Comparison of ENCODE assay signal across 30 mouse cellular contexts in genomic region chr15:70641051-70641552, GRCm38 (mm10).
"Had no signal": no experiment of that assay in that cellular context is flagged by ENCODE, and none has a peak within 500 bp of the region (broad histone marks: within the 10 kb centered on the region; RNA-seq: fewer than 3 reads in every experiment).

No protein-coding gene starts in this region.

- ATAC-seq: liver, embryonic 12.5 days; liver, postnatal 0 days; lung, postnatal 0 days; midbrain, embryonic 15.5 days; midbrain, embryonic 16.5 days had no signal

- H3K36me3 ChIP-seq: limb, embryonic 10.5 days; limb, embryonic 12.5 days; limb, embryonic 13.5 days; limb, embryonic 15.5 days; liver, embryonic 12.5 days; liver, embryonic 13.5 days; liver, embryonic 15.5 days; lung, embryonic 15.5 days; midbrain, embryonic 10.5 days; midbrain, embryonic 12.5 days; midbrain, embryonic 15.5 days had no signal

- H3K4me2 ChIP-seq: limb, embryonic 12.5 days; limb, embryonic 13.5 days; limb, embryonic 15.5 days; liver, embryonic 11.5 days; liver, embryonic 12.5 days; liver, embryonic 13.5 days; liver, embryonic 15.5 days; lung, embryonic 14.5 days; lung, embryonic 15.5 days; midbrain, embryonic 11.5 days; midbrain, embryonic 12.5 days; midbrain, embryonic 15.5 days had no signal

- H3K4me1 ChIP-seq: limb, embryonic 10.5 days; limb, embryonic 12.5 days; limb, embryonic 13.5 days; limb, embryonic 15.5 days; liver, embryonic 12.5 days; liver, embryonic 13.5 days; liver, embryonic 15.5 days; lung, embryonic 15.5 days; megakaryocyte, embryonic 14.5 days; midbrain, embryonic 10.5 days; midbrain, embryonic 15.5 days had no signal

- H3K9me3 ChIP-seq: limb, embryonic 10.5 days; limb, embryonic 12.5 days; limb, embryonic 13.5 days; limb, embryonic 15.5 days; liver, embryonic 12.5 days; liver, embryonic 13.5 days; liver, embryonic 15.5 days; lung, embryonic 15.5 days; megakaryocyte, embryonic 14.5 days; midbrain, embryonic 10.5 days; midbrain, embryonic 12.5 days; midbrain, embryonic 15.5 days had no signal

- DNase-seq: left cerebral cortex, postnatal 4 days; liver; liver, embryonic 13.5 days; liver, postnatal 0 days; lung, adult 18-20 months; lung, adult 2 months; lung, embryonic 14.5 days; lung, postnatal 10 days; lung, postnatal 14 days; lung, postnatal 36 days; lung, postnatal 4 days; midbrain, embryonic 14.5 days had no signal

- H3K9ac ChIP-seq: limb, embryonic 12.5 days; limb, embryonic 13.5 days; limb, embryonic 15.5 days; liver, embryonic 12.5 days; liver, embryonic 13.5 days; liver, embryonic 14.5 days; liver, embryonic 15.5 days; liver, postnatal 0 days; lung, embryonic 14.5 days; lung, embryonic 15.5 days; midbrain, embryonic 12.5 days; midbrain, embryonic 15.5 days had no signal

- H3K27me3 ChIP-seq: limb, embryonic 12.5 days; limb, embryonic 13.5 days; limb, embryonic 15.5 days; liver, embryonic 12.5 days; liver, embryonic 13.5 days; liver, embryonic 15.5 days; lung, embryonic 15.5 days; megakaryocyte, embryonic 14.5 days; midbrain, embryonic 12.5 days; midbrain, embryonic 15.5 days had no signal

- H3K27ac ChIP-seq: limb, embryonic 10.5 days; limb, embryonic 12.5 days; limb, embryonic 13.5 days; limb, embryonic 15.5 days; liver, embryonic 12.5 days; liver, embryonic 13.5 days; liver, embryonic 14.5 days; liver, embryonic 15.5 days; lung, embryonic 15.5 days; macrophage; midbrain, embryonic 10.5 days; midbrain, embryonic 12.5 days; midbrain, embryonic 15.5 days had no signal

- H3K4me3 ChIP-seq: limb, embryonic 10.5 days; limb, embryonic 12.5 days; limb, embryonic 13.5 days; limb, embryonic 15.5 days; liver, embryonic 12.5 days; liver, embryonic 13.5 days; liver, embryonic 15.5 days; lung, embryonic 15.5 days; megakaryocyte, embryonic 14.5 days; midbrain, embryonic 10.5 days; midbrain, embryonic 12.5 days; midbrain, embryonic 15.5 days; myocyte had no signal
